Mouse (Mus musculus) neural tube, embryonic 11.5 days (tissue): ENCODE measurements around the gene Galnt6. TPM values are rescaled to one million over a fixed set of nuclear protein-coding genes. Genes with fewer than 3 reads are reported as not detected.

Experiments
- ATAC-seq: fragments of 200-750 bp; cut with Nextera tagmentation; 2 replicates; pipeline ENCODE4 v1.8.0; 2017; ENCODE audit warnings: moderate number of reproducible peaks, mild to moderate bottlenecking, moderate TSS enrichment, moderate library complexity; ENCODE audit not compliant: insufficient read depth, low FRiP score, low TSS enrichment
- DNase-seq: peaks from one replicate; pipeline ENCODE4 v3.0.0-alpha.2; 2015; ENCODE audit warnings: low spot score
- H3K27ac ChIP-seq: fragments of 300-500 bp; sonication (generic); 2 replicates; pipeline ENCODE4 v1.5.1; 2014; ENCODE audit warnings: low read depth, mild to moderate bottlenecking, low read length
- H3K27me3 ChIP-seq: fragments of 300-500 bp; sonication (generic); 2 replicates; pipeline ENCODE4 v1.6.1; 2014; ENCODE audit warnings: mild to moderate bottlenecking, low read length, mixed read lengths; ENCODE audit not compliant: control insufficient read depth, insufficient read depth
- H3K36me3 ChIP-seq: fragments of 300-500 bp; sonication (generic); 2 replicates; pipeline ENCODE4 v1.6.1; 2014; ENCODE audit warnings: mild to moderate bottlenecking, low read length, moderate library complexity, mixed read lengths; ENCODE audit not compliant: control insufficient read depth, insufficient read depth
- H3K4me1 ChIP-seq: fragments of 300-500 bp; sonication (generic); 2 replicates; pipeline ENCODE4 v1.6.1; 2014; ENCODE audit warnings: low read length, mixed read lengths; ENCODE audit not compliant: control insufficient read depth, insufficient read depth
- H3K4me2 ChIP-seq: fragments of 300-500 bp; sonication (generic); 2 replicates; pipeline ENCODE4 v1.6.1; 2014; ENCODE audit warnings: low read depth, mild to moderate bottlenecking, moderate library complexity
- H3K4me3 ChIP-seq: fragments of 300-500 bp; sonication (generic); 2 replicates; pipeline ENCODE4 v1.5.1; 2014; ENCODE audit warnings: low read depth, low read length
- H3K9ac ChIP-seq: fragments of 300-500 bp; sonication (generic); 2 replicates; pipeline ENCODE4 v1.6.1; 2014; ENCODE audit warnings: mild to moderate bottlenecking, low read length
- H3K9me3 ChIP-seq: fragments of 300-500 bp; sonication (generic); 2 replicates; pipeline ENCODE4 v1.6.1; 2016; ENCODE audit warnings: low read length; ENCODE audit not compliant: control insufficient read depth
- WGBS: fragments of 180-500 bp; shearing (Covaris S2); extraction: QIAGEN DNeasy Blood & Tissue Kit; methylation state at CpG from one replicate; pipeline ENCODE4 v1.1.7; 2014; 5-methylcytosine and 5-hydroxymethylcytosine counted together
- polyA plus RNA-seq: library from polyadenylated mRNA; unstranded; fragments of >200 nt; fragmentation: Nextera tagmentation; extraction: Ambion mirVana; gene quantifications from 2 replicates; pipeline ENCODE4 v1.2.1, GENCODE M21; 2014

Galnt6 gene
- polyA plus RNA-seq, 1 experiment from 2014 or later = 0.11 TPM

DNA sequence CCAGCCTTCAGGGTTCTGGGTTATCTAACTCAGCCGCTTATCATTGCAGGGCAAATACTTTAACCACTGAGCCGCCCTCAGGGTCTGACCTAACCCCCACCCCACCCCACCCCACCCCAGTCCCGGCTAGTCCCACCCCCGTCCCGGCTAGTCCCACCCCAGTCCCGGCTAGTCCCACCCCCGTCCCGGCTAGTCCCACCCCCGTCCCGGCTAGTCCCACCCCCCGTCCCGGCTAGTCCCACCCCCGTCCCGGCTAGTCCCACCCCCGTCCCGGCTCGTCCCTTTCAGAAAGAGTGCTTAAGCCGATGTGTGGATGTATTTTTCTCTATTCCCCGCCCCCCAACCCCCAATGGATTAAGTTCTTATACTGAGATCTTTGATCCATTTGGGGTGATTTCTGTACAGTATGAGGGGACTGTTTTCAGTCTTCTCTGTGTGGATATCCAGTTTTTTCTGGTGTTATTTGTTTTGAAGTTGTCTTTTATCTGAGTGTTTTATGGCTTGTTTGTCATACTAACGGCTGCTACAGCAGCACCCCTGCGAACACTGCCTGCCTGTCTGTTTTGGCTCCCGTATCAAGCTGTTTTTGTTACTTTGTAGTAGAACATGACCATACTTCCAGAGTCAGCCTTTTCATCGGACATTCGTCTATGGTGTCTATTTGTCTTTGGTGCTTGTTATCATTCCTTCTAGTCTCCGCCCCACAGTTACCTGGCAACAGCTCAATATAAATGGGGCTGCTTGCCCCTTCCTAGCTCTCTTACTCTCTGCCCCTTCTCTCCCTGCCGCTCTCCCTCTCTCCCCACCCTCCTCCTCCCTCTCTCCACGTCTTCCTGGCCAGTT, 18.2 kb upstream of the Galnt6 start:
- no peak for DNase-seq
- H3K27ac ChIP-seq = no peak overlapping the region
- H3K4me2 ChIP-seq = peak overlapping the region; percentile 37
- no peaks in the 10 kb centered on the region for H3K9me3 ChIP-seq
- no peaks in the 10 kb centered on the region; the same call in 1 of the 2 replicates for H3K4me1 ChIP-seq
- under 1% methylated on average over 26 of the region's 27 CpGs for WGBS
- H3K4me3 ChIP-seq = peak overlapping the region; percentile 19
- no peaks in the 10 kb centered on the region for H3K36me3 ChIP-seq
- H3K27me3 ChIP-seq = no peaks in the 10 kb centered on the region
- no peak for ATAC-seq
- no peak overlapping the region for H3K9ac ChIP-seq

DNA sequence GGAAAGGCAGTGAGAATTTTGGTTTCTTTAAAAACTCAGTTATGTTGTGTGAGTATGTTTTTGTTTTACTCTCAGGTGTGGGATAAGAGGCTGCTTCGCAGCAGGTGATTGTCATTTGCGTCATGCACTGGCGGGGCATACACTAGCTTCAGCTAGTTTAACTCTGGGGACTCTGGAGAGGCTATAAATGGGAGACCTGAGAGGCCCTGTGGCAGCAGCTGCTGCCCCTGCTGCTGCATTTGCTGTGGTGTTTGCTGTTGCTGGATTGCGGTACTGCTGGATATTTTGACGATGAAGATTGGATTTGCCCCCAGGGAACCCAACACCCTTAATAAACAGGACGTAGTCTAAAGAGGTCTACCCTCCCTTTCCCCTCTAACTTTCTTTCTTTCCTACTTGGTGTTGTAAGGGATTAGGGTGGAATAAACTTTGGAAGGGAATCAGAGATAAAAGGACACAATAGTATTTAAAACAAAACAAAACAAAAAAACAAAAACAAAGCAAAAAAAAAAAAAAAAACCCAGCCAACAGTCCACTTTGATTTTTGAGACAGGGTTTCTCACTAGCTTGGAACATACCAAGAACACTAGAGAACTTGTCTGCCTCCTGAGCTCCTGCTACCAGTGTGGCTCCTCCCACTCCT, 17.4 kb upstream of the Galnt6 start:
- no peak overlapping the region for H3K9ac ChIP-seq
- H3K27me3 ChIP-seq = no peaks in the 10 kb centered on the region
- WGBS = 40% methylated on average over 6 of the region's 6 CpGs
- H3K4me2 ChIP-seq = peak overlapping the region; percentile 37
- ATAC-seq (no peak), DNase-seq (no peak)
- no peaks in the 10 kb centered on the region for H3K9me3 ChIP-seq
- peak overlapping the region; percentile 16 for H3K4me3 ChIP-seq
- H3K36me3 ChIP-seq = no peaks in the 10 kb centered on the region
- no peaks in the 10 kb centered on the region; the same call in 1 of the 2 replicates for H3K4me1 ChIP-seq
- H3K27ac ChIP-seq = no peak overlapping the region

DNA sequence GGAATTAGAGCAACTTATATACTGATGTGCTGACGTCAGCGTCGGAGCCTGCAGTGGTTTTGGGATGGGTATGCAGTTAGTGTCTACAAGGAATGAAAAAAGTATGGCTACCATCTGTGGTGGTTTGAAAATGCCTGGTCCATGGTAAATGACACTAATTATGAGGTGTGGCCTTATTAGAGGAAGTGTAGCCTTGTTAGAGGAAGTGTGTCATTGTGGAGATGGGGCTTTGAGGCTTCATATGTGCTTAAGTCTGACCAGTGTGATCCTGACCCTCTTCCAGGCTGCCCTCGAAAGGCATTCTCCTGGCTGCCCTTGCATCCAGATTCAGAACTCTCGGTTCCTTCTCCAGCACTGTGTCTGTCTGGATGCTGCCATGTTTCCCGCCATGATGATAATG, 14.1 kb upstream of the Galnt6 start:
- ATAC-seq (no peak), DNase-seq (no peak)
- no peaks in the 10 kb centered on the region for H3K9me3 ChIP-seq
- no peaks in the 10 kb centered on the region; the same call in 1 of the 2 replicates for H3K4me1 ChIP-seq
- H3K36me3 ChIP-seq = no peaks in the 10 kb centered on the region
- no peak overlapping the region for H3K9ac ChIP-seq
- 91% methylated on average over 6 of the region's 6 CpGs for WGBS
- no peak overlapping the region for H3K27ac ChIP-seq
- H3K4me2 ChIP-seq = no peak overlapping the region
- no peaks in the 10 kb centered on the region for H3K27me3 ChIP-seq
- H3K4me3 ChIP-seq = no peak overlapping the region

DNA sequence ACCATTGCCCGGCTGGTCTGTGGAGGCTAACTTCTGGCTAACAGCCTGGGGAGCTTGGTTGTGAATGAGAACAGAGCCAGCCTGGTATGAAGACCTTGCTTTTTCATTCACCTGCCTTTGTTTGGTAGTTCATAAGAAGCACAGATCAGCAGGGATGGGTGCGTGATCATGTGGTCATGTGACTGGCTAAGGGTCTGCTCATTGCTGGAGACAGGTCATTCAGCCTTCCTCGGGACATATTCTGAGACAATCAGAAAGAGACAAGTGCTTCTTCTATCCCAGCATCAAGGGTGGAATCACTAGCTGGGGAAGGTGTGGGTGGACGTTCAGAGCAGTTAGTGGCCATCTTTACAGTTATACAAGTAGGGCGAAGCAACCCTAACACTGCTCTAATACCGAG, 10.3 kb upstream of the Galnt6 start:
- Histone ChIP-seq H3K27me3 (no peaks in the 10 kb centered on the region), H3K36me3 (no peaks in the 10 kb centered on the region), H3K9ac (no peak overlapping the region), H3K4me3 (no peak overlapping the region), H3K4me1 (no peaks in the 10 kb centered on the region), H3K9me3 (no peaks in the 10 kb centered on the region), H3K27ac (no peak overlapping the region), H3K4me2 (no peak overlapping the region)
- no peak for ATAC-seq
- no peak for DNase-seq
- 89% methylated on average over 6 of the region's 6 CpGs for WGBS

DNA sequence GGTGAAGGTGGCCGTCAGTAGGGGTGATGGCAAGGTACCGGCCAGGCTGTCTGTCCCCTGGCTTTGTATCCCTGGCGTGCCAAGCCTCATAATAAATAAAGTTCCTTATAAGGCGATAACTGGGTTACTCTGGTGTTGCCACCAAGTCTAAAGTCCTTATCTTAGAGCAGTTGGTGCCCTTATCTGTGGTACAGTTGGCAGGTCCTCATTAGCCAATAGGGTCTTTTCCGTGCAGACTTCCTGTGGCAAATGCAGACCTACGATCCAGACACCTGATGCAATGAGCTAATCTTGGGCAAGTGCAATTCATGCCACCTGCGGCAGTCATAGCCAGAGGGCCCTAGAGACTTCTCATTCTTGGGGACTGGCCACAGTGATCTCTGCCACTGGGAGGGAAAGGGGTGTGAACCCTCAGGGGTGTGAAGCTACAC, 9.2 kb upstream of the Galnt6 start:
- WGBS = 85% methylated on average over 7 of the region's 7 CpGs
- Histone ChIP-seq H3K27ac (no peak overlapping the region), H3K4me1 (no peaks in the 10 kb centered on the region), H3K9ac (no peak overlapping the region), H3K36me3 (no peaks in the 10 kb centered on the region), H3K4me3 (no peak overlapping the region), H3K27me3 (no peaks in the 10 kb centered on the region), H3K4me2 (no peak overlapping the region), H3K9me3 (no peaks in the 10 kb centered on the region)
- DNase-seq (no peak), ATAC-seq (no peak)

DNA sequence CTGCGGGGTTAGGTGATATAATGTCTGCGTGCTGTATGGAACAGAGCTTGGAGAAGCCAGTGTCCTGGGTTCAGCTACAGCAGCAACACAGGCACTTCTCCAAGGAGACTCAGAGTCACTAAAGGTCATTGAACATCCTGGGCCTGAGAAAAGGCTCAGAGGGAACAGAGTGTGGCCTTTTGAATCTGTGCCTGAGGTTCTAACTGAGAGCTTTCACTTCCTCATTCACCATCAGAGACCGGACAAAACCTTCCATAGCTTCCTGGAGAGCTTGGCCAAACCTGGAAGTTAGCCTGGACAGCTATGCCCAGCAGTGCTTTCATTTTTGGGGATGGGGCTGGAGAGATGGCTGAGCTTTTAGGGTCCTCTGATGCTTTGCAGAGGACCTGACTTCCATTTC, 8.5 kb upstream of the Galnt6 start:
- DNase-seq (no peak), ATAC-seq (no peak)
- Histone ChIP-seq H3K9me3 (no peaks in the 10 kb centered on the region), H3K9ac (no peak overlapping the region), H3K4me1 (no peaks in the 10 kb centered on the region), H3K4me3 (no peak overlapping the region), H3K4me2 (no peak overlapping the region), H3K27me3 (no peaks in the 10 kb centered on the region), H3K27ac (no peak overlapping the region), H3K36me3 (no peaks in the 10 kb centered on the region)
- WGBS = 90% methylated on average over 3 of the region's 3 CpGs

DNA sequence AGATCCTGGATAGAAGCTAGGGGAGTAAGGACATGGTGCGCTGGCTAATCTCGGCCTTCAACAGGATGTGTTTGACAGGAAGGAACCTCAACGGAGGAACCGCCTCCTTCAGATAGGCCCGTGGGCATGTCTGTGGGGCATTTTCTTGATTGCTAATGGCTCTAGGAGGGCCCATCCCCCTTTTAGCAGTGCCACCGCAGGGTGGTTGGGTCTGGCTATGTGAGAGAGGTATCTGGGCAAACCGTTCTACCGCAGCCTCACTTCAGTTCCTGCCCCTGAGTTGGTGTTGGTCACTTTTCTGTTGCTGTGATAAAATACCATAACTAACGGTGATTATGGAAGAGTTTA, 6.8 kb upstream of the Galnt6 start:
- ATAC-seq = no peak
- no peak overlapping the region for H3K9ac ChIP-seq
- no peak for DNase-seq
- no peaks in the 10 kb centered on the region for H3K4me1 ChIP-seq
- H3K9me3 ChIP-seq = no peaks in the 10 kb centered on the region
- no peak overlapping the region for H3K4me3 ChIP-seq
- no peaks in the 10 kb centered on the region for H3K36me3 ChIP-seq
- H3K27ac ChIP-seq = no peak overlapping the region
- H3K27me3 ChIP-seq = peaks cover 2% of the 10 kb centered on the region; the same call in 1 of the 2 replicates
- no peak overlapping the region for H3K4me2 ChIP-seq
- 88% methylated on average over 9 of the region's 9 CpGs for WGBS

DNA sequence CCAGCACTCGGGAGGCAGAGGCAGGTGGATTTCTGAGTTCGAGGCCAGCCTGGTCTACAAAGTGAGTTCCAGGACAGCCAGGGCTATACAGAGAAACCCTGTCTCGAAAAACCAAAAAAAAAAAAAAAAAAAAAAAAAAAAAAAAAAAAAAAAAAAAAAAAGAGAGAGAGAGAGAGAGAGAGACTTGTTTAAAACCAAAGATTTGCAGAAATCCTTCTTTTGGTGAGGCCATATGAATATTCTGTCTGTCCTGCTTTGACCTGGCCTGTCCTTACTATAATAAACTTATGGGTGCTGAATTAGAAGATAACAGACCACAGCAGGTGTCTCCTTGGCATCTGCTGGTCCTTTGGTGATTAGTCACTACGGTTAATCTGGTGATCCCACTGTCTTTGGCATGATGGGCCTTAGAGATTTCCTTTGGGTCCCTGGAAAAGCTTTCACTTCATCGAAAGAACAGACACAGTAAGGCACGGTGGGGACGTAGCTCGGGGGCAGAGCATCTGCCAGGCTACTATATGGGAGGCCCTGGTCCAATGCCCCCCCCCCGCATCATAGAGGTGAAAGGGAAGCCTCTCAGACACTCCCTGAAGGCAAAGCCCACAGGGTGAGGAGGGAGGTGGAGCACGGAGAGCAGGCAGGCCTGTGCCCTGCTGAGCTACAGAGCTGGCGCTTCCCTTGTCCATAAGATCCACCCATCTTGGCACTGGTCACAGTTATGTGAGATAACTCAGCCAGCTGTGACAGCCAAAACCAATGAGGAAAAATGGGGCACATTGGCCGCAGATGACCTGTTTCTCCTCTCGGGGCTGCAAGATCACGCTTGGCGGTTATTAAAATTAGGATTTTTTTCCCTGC, 6.1 kb upstream of the Galnt6 start:
- DNase-seq (no peak), ATAC-seq (no peak)
- Histone ChIP-seq H3K9ac (no peak overlapping the region), H3K4me1 (no peaks in the 10 kb centered on the region), H3K36me3 (no peaks in the 10 kb centered on the region), H3K27ac (no peak overlapping the region), H3K9me3 (no peaks in the 10 kb centered on the region), H3K4me3 (no peak overlapping the region), H3K4me2 (no peak overlapping the region), H3K27me3 (peaks cover 3% of the 10 kb centered on the region; the same call in 1 of the 2 replicates)
- 84% methylated on average over 14 of the region's 15 CpGs for WGBS
